ENCODE assay signal across 16 mouse cellular contexts in the genomic region with DNA sequence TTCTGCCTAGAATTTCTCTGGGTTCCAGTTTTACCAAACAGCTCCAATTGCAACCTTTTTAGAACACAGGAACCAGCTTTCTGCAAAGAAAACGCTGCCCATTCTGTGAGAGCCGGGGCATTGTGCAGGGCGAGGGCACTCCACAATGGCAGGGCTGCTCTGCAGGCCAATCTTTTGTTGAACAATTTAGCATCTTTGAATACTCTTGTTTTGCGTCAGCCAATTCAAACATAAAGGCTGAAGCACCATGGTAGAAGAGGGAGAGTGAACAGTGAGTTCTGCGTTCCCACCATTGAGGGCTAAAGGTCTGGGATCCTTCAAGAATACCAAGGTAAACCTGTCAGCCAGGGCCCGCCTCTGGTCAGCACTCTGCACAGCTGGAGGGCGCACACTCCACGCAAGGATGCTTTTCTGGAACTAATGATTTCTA. TPM values are rescaled to one million over a fixed set of nuclear protein-coding genes. Genes with fewer than 3 reads are reported as not detected.
DNase-seq lines count a peak whose midpoint lies in the region; ATAC-seq and TF ChIP-seq lines count a peak whose summit lies in the region.
"Had no signal": no experiment of that assay in that cellular context is flagged by ENCODE, and none has a peak within 500 bp of the region (broad histone marks: within the 10 kb centered on the region; RNA-seq: fewer than 3 reads in every experiment).

No protein-coding gene starts in this region.

- H3K9me3 ChIP-seq in lung, embryonic 14.5 days (ENCODE audit: low read depth, low read length) = no peaks in the 10 kb centered on the region
- no peaks in the 10 kb centered on the region for H3K9me3 ChIP-seq in embryonic facial prominence, embryonic 11.5 days (replicated peaks; ENCODE audit: control insufficient read depth, low read length)
- no peaks in the 10 kb centered on the region for H3K9me3 ChIP-seq in hindbrain, embryonic 11.5 days (ENCODE audit: control insufficient read depth, low read length)
- H3K9me3 ChIP-seq in midbrain, embryonic 15.5 days = no peaks in the 10 kb centered on the region

- no peak overlapping the region for H3K4me2 ChIP-seq in lung, embryonic 14.5 days
- no peak overlapping the region for H3K4me2 ChIP-seq in embryonic facial prominence, embryonic 11.5 days (ENCODE audit: low read depth, low read length)
- H3K4me2 ChIP-seq in hindbrain, embryonic 11.5 days (replicated peaks; ENCODE audit: low read depth, low read length) = no peak overlapping the region
- no peak overlapping the region for H3K4me2 ChIP-seq in midbrain, embryonic 15.5 days

- peak; percentile 4; the same call in 1 of the 2 replicates for ATAC-seq in lung, embryonic 14.5 days (ENCODE audit: insufficient read depth)
- ATAC-seq in embryonic facial prominence, embryonic 11.5 days (replicated peaks; ENCODE audit: insufficient number of reproducible peaks, low FRiP score, low TSS enrichment, low read depth) = peak; percentile 67
- ATAC-seq in hindbrain, embryonic 11.5 days (ENCODE audit: low FRiP score) = peak; percentile 70
- ATAC-seq in midbrain, embryonic 15.5 days (replicated peaks) = peak; percentile 38; the same call in 1 of the 2 replicates
- ATAC-seq: activated CD4-positive, CD25-positive, alpha-beta regulatory T cell, adult 4 months had no signal

- TF ChIP-seq CTCF in lung, embryonic 14.5 days (IDR thresholded peaks at IDR 0.05; ENCODE audit: low read depth) = no peak

- no peaks in the 10 kb centered on the region for H3K27me3 ChIP-seq in lung, embryonic 14.5 days (ENCODE audit: insufficient read depth, low read length)
- no peaks in the 10 kb centered on the region for H3K27me3 ChIP-seq in embryonic facial prominence, embryonic 11.5 days (ENCODE audit: control insufficient read depth, insufficient read depth, low read length)
- H3K27me3 ChIP-seq in hindbrain, embryonic 11.5 days (ENCODE audit: control insufficient read depth, insufficient read depth, low read length) = no peaks in the 10 kb centered on the region
- no peaks in the 10 kb centered on the region for H3K27me3 ChIP-seq in midbrain, embryonic 15.5 days (replicated peaks)

- H3K36me3 ChIP-seq in lung, embryonic 14.5 days (ENCODE audit: insufficient read depth) = peaks cover 100% of the 10 kb centered on the region
- peaks cover 14% of the 10 kb centered on the region for H3K36me3 ChIP-seq in embryonic facial prominence, embryonic 11.5 days (replicated peaks; ENCODE audit: control insufficient read depth, insufficient read depth, low read depth, low read length)
- peaks cover 16% of the 10 kb centered on the region for H3K36me3 ChIP-seq in hindbrain, embryonic 11.5 days (ENCODE audit: control insufficient read depth, insufficient read depth, low read length)
- H3K36me3 ChIP-seq in midbrain, embryonic 15.5 days (replicated peaks) = peaks cover 32% of the 10 kb centered on the region

- peak; percentile 21 for DNase-seq in lung, embryonic 14.5 days
- DNase-seq in lung, postnatal 14 days = no peak
- peak; percentile 30 for DNase-seq in embryonic facial prominence, embryonic 11.5 days (ENCODE audit: low spot score)
- no peak for DNase-seq in hindbrain, embryonic 11.5 days (ENCODE audit: low spot score)
- no peak for DNase-seq in adrenal gland, adult 8-10 months
- no peak for DNase-seq in adrenal gland, postnatal 10 days
- DNase-seq in left cerebral cortex, adult 9 months (ENCODE audit: low spot score in 2 of 2) = no peak
- DNase-seq: cerebellum, postnatal 14 days; gastrocnemius, postnatal 36 days; heart, postnatal 10 days; left cerebral cortex, postnatal 4 days; lung, adult 18-20 months; thymus, postnatal 14 days had no signal

- WGBS in lung, embryonic 14.5 days = 46% methylated on average over 8 of the region's 8 CpGs
- WGBS in embryonic facial prominence, embryonic 11.5 days = 65% methylated on average over 8 of the region's 8 CpGs
- WGBS in hindbrain, embryonic 11.5 days = 25% methylated on average over 8 of the region's 8 CpGs
- 13% methylated on average over 8 of the region's 8 CpGs for WGBS in midbrain, embryonic 15.5 days

- peaks cover 13% of the 10 kb centered on the region; the same call in 1 of the 2 replicates for H3K4me1 ChIP-seq in lung, embryonic 14.5 days (ENCODE audit: insufficient read depth)
- no peaks in the 10 kb centered on the region; the same call in 1 of the 2 replicates for H3K4me1 ChIP-seq in embryonic facial prominence, embryonic 11.5 days (ENCODE audit: control insufficient read depth, insufficient read depth, low read length)
- H3K4me1 ChIP-seq in hindbrain, embryonic 11.5 days (replicated peaks; ENCODE audit: control insufficient read depth, insufficient read depth, low read length) = peaks cover 14% of the 10 kb centered on the region
- peaks cover 18% of the 10 kb centered on the region for H3K4me1 ChIP-seq in midbrain, embryonic 15.5 days

- no peak overlapping the region for H3K4me3 ChIP-seq in lung, embryonic 14.5 days (ENCODE audit: low read depth, low read length)
- no peak overlapping the region for H3K4me3 ChIP-seq in embryonic facial prominence, embryonic 11.5 days (ENCODE audit: low read depth, low read length)
- no peak overlapping the region for H3K4me3 ChIP-seq in hindbrain, embryonic 11.5 days (ENCODE audit: low read depth, low read length)
- H3K4me3 ChIP-seq in midbrain, embryonic 15.5 days = no peak overlapping the region
- H3K4me3 ChIP-seq: myocyte had no signal

- H3K27ac ChIP-seq in lung, embryonic 14.5 days (ENCODE audit: low read depth) = peak overlapping the region; percentile 56
- H3K27ac ChIP-seq in embryonic facial prominence, embryonic 11.5 days (replicated peaks; ENCODE audit: low read depth, low read length) = peak overlapping the region; percentile 28; the same call in 1 of the 2 replicates
- peak overlapping the region; percentile 59; the same call in 1 of the 2 replicates for H3K27ac ChIP-seq in hindbrain, embryonic 11.5 days (ENCODE audit: low read depth, low read length)
- H3K27ac ChIP-seq in midbrain, embryonic 15.5 days = peak overlapping the region; percentile 40; the same call in 1 of the 2 replicates

- no peak overlapping the region for H3K9ac ChIP-seq in lung, embryonic 14.5 days
- no peak overlapping the region; the same call in 1 of the 2 replicates for H3K9ac ChIP-seq in embryonic facial prominence, embryonic 11.5 days (replicated peaks; ENCODE audit: low read length)
- H3K9ac ChIP-seq in hindbrain, embryonic 11.5 days (ENCODE audit: low read depth, low read length) = no peak overlapping the region
- H3K9ac ChIP-seq in midbrain, embryonic 15.5 days = no peak overlapping the region

RNA-seq across cellular contexts. Expression of a gene that starts 17.9 kb away (rescaled TPM):
- 25.9 and 27.4 TPM in 2 replicates for polyA plus RNA-seq in lung, embryonic 14.5 days (2014; fragmentation: Nextera tagmentation; extraction: Ambion mirVana)
- polyA plus RNA-seq in embryonic facial prominence, embryonic 11.5 days (2014; fragmentation: Nextera tagmentation; extraction: Ambion mirVana) = 21.8 and 25.9 TPM in 2 replicates
- polyA plus RNA-seq in hindbrain, embryonic 11.5 days (2014; fragmentation: Nextera tagmentation; extraction: Ambion mirVana) = 19.7 and 26.1 TPM in 2 replicates
- polyA plus RNA-seq in midbrain, embryonic 15.5 days (2015; fragmentation: Nextera tagmentation; extraction: Ambion mirVana) = 15.3 and 16.1 TPM in 2 replicates
- 10 to 100 TPM; 11.8 to 15.2 (median 13.1) TPM for total RNA-seq in adrenal gland, adult 8-10 months (2022)
- 10 to 100 TPM in 1 of 2 experiments, 1 to 10 TPM in 1; 7.6 to 13.0 TPM for total RNA-seq in adrenal gland, postnatal 10 days (2021)

RNA-seq across cellular contexts. Expression of a gene that starts 58.5 kb away (rescaled TPM):
- polyA plus RNA-seq in lung, embryonic 14.5 days (2014; fragmentation: Nextera tagmentation; extraction: Ambion mirVana) = 64.6 and 68.6 TPM in 2 replicates
- polyA plus RNA-seq in embryonic facial prominence, embryonic 11.5 days (2014; fragmentation: Nextera tagmentation; extraction: Ambion mirVana) = 24.9 and 27.4 TPM in 2 replicates
- 19.5 and 28.4 TPM in 2 replicates for polyA plus RNA-seq in hindbrain, embryonic 11.5 days (2014; fragmentation: Nextera tagmentation; extraction: Ambion mirVana)
- polyA plus RNA-seq in midbrain, embryonic 15.5 days (2015; fragmentation: Nextera tagmentation; extraction: Ambion mirVana) = 15.5 and 15.7 TPM in 2 replicates
- total RNA-seq in adrenal gland, adult 8-10 months (2022) = 10 to 100 TPM; 61.8 to 83.5 (median 72.3) TPM
- total RNA-seq in adrenal gland, postnatal 10 days (2021) = 10 to 100 TPM; 38.7 to 55.2 TPM

Comparison
In these comparisons a context has a peak if more than half of its experiments do, and no peak if none do; other contexts are left out.
1. DNase-seq: peak in lung, embryonic 14.5 days (single experiment) and embryonic facial prominence, embryonic 11.5 days (single experiment); none in lung, postnatal 14 days (single experiment), hindbrain, embryonic 11.5 days (single experiment), adrenal gland, adult 8-10 months (single experiment), adrenal gland, postnatal 10 days (single experiment) and left cerebral cortex, adult 9 months (0 of 2).
2. ATAC-seq: peak in every context shown above with its lines; median percentile 70 in hindbrain, embryonic 11.5 days; 67 in embryonic facial prominence, embryonic 11.5 days; 38 in midbrain, embryonic 15.5 days; 4 in lung, embryonic 14.5 days.
3. Peak in every context shown above with its lines, with median percentiles within 50 percentile points of each other: H3K27ac ChIP-seq.